Mouse (Mus musculus) liver, embryonic 15.5 days (tissue): Measurements from ENCODE around the gene Pex1. TPM values are rescaled to one million over a fixed set of nuclear protein-coding genes. Genes with fewer than 3 reads are reported as not detected.
A peak's percentile ranks its signal among the peaks of the same experiment; 100 is the strongest.

Source experiments
- ATAC-seq: fragments of 200-750 bp; cut with Nextera tagmentation; 2 replicates; pipeline ENCODE4 v1.8.0; 2017; ENCODE audit warnings: moderate number of reproducible peaks, mild to moderate bottlenecking, moderate library complexity; ENCODE audit not compliant: insufficient read depth
- H3K27ac ChIP-seq: fragments of 300-500 bp; sonication (generic); replicated peaks from 2 replicates; pipeline ENCODE4 v1.5.1; 2015; ENCODE audit warnings: mild to moderate bottlenecking, inconsistent platforms
- H3K27me3 ChIP-seq: fragments of 300-500 bp; sonication (generic); 2 replicates; pipeline ENCODE4 v1.6.1; 2015; ENCODE audit warnings: mild to moderate bottlenecking, inconsistent platforms
- H3K36me3 ChIP-seq: fragments of 300-500 bp; sonication (generic); replicated peaks from 2 replicates; pipeline ENCODE4 v1.6.1; 2015; ENCODE audit warnings: moderate library complexity, mild to moderate bottlenecking, inconsistent platforms
- H3K4me1 ChIP-seq: fragments of 300-500 bp; sonication (generic); replicated peaks from 2 replicates; pipeline ENCODE4 v1.6.1; 2015; ENCODE audit warnings: inconsistent platforms
- H3K4me2 ChIP-seq: fragments of 300-500 bp; sonication (generic); 2 replicates; pipeline ENCODE4 v1.6.1; 2015; ENCODE audit warnings: moderate library complexity, mild to moderate bottlenecking, inconsistent platforms
- H3K4me3 ChIP-seq: fragments of 300-500 bp; sonication (generic); replicated peaks from 2 replicates; pipeline ENCODE4 v1.5.1; 2015; ENCODE audit warnings: mild to moderate bottlenecking, inconsistent platforms
- H3K9ac ChIP-seq: fragments of 300-500 bp; sonication (generic); 2 replicates; pipeline ENCODE4 v1.6.1; 2015; ENCODE audit warnings: moderate library complexity, mild to moderate bottlenecking, inconsistent platforms
- H3K9me3 ChIP-seq: fragments of 300-500 bp; sonication (generic); replicated peaks from 2 replicates; pipeline ENCODE4 v1.6.1; 2016; ENCODE audit warnings: inconsistent platforms
- WGBS: fragments of 180-500 bp; shearing (Covaris S2); methylation state at CpG from one replicate; pipeline ENCODE4 v1.1.7; 2015; ENCODE audit warnings: mixed read lengths; ENCODE audit not compliant: insufficient replicate concordance; 5-methylcytosine and 5-hydroxymethylcytosine counted together
- polyA plus RNA-seq: library from polyadenylated mRNA; unstranded; fragments of >200 nt; fragmentation: Nextera tagmentation; extraction: Ambion mirVana; gene quantifications from 2 replicates; pipeline ENCODE4 v1.2.1, GENCODE M21; 2015

Pex1 gene
- 4.8 and 5.4 TPM in 2 replicates for polyA plus RNA-seq

- no peaks in the 10 kb centered on the region for H3K27me3 ChIP-seq
- peak within 1 kb of the TSS; percentile 86 for H3K4me3 ChIP-seq
- under 1% methylated on average over 50 of the region's 50 CpGs for WGBS
- H3K4me2 ChIP-seq, result peak within 1 kb of the TSS; percentile 90
- peaks cover 26% of the 10 kb centered on the region for H3K4me1 ChIP-seq
- H3K9ac ChIP-seq, result peak within 1 kb of the TSS; percentile 75
- H3K27ac ChIP-seq, result peak within 1 kb of the TSS; percentile 71
- peak; percentile 97 for ATAC-seq
- H3K36me3 ChIP-seq, result peaks cover 20% of the 10 kb centered on the region
- H3K9me3 ChIP-seq, result no peaks in the 10 kb centered on the region
These were observed at the start of gene Pex1 for GRCm38 (mm10) chr5:3595693-3596398. Pex1 (plus strand) TSS chr5:3596066.

GRCm38 (mm10) chr5:3546226-3546625, 49.6 kb upstream of the Pex1 start:
- Histone ChIP-seq H3K4me3 (no peak overlapping the region), H3K27me3 (no peaks in the 10 kb centered on the region), H3K36me3 (peaks cover 11% of the 10 kb centered on the region), H3K9ac (no peak overlapping the region), H3K27ac (no peak overlapping the region), H3K4me2 (no peak overlapping the region), H3K9me3 (no peaks in the 10 kb centered on the region), H3K4me1 (peaks cover 26% of the 10 kb centered on the region)
- ATAC-seq, result no peak
- 79% methylated on average over 1 of the region's 1 CpGs for WGBS

- no peak overlapping the region for H3K4me2 ChIP-seq
- no peak overlapping the region for H3K9ac ChIP-seq
- H3K36me3 ChIP-seq, result peaks cover 27% of the 10 kb centered on the region
- WGBS, result 72% methylated on average over 1 of the region's 1 CpGs
- ATAC-seq, result no peak
- no peaks in the 10 kb centered on the region for H3K9me3 ChIP-seq
- no peak overlapping the region for H3K4me3 ChIP-seq
- H3K27me3 ChIP-seq, result no peaks in the 10 kb centered on the region
- peaks cover 5% of the 10 kb centered on the region; the same call in 1 of the 2 replicates for H3K4me1 ChIP-seq
- no peak overlapping the region for H3K27ac ChIP-seq
These were observed 44.4 kb upstream of the Pex1 start for GRCm38 (mm10) chr5:3551481-3551880.

GRCm38 (mm10) chr5:3554198-3554597, 41.7 kb upstream of the Pex1 start:
- H3K9me3 ChIP-seq, result no peaks in the 10 kb centered on the region
- WGBS, result 80% methylated on average over 2 of the region's 2 CpGs

GRCm38 (mm10) chr5:3571266-3571665, 24.6 kb upstream of the Pex1 start, which contains the start of gene 1700109H08Rik:
1700109H08Rik (plus strand) TSS chr5:3571566.
- H3K36me3 ChIP-seq, result peaks cover 92% of the 10 kb centered on the region
- WGBS, result 85% methylated on average over 4 of the region's 4 CpGs
- ATAC-seq, result no peak
- no peak within 1 kb of the TSS for H3K27ac ChIP-seq
- no peaks in the 10 kb centered on the region for H3K4me1 ChIP-seq
- H3K27me3 ChIP-seq, result no peaks in the 10 kb centered on the region
- H3K4me3 ChIP-seq, result no peak within 1 kb of the TSS
- H3K9ac ChIP-seq, result no peak within 1 kb of the TSS
- no peaks in the 10 kb centered on the region for H3K9me3 ChIP-seq
- no peak within 1 kb of the TSS for H3K4me2 ChIP-seq

More at GRCm38 (mm10) chr5:3554198-3554597, 41.7 kb upstream of the Pex1 start:
- Histone ChIP-seq H3K4me3 (no peak overlapping the region), H3K4me2 (no peak overlapping the region), H3K4me1 (no peaks in the 10 kb centered on the region), H3K9ac (no peak overlapping the region), H3K27me3 (no peaks in the 10 kb centered on the region), H3K36me3 (peaks cover 38% of the 10 kb centered on the region), H3K27ac (no peak overlapping the region)
- ATAC-seq, result no peak

- Histone ChIP-seq H3K9ac (no peak overlapping the region), H3K9me3 (no peaks in the 10 kb centered on the region), H3K4me3 (no peak overlapping the region), H3K27ac (no peak overlapping the region), H3K4me2 (no peak overlapping the region), H3K36me3 (peaks cover 97% of the 10 kb centered on the region), H3K27me3 (no peaks in the 10 kb centered on the region), H3K4me1 (no peaks in the 10 kb centered on the region)
- ATAC-seq, result no peak
- WGBS, result 87% methylated on average over 2 of the region's 2 CpGs
These were observed 21.0 kb upstream of the Pex1 start for GRCm38 (mm10) chr5:3574825-3575224.

- H3K4me3 ChIP-seq, result no peak overlapping the region
- WGBS, result 83% methylated on average over 2 of the region's 2 CpGs
- no peak overlapping the region for H3K4me2 ChIP-seq
- no peaks in the 10 kb centered on the region for H3K27me3 ChIP-seq
- H3K9me3 ChIP-seq, result no peaks in the 10 kb centered on the region
- no peaks in the 10 kb centered on the region for H3K4me1 ChIP-seq
- no peak for ATAC-seq
- peaks cover 93% of the 10 kb centered on the region for H3K36me3 ChIP-seq
- no peak overlapping the region for H3K27ac ChIP-seq
- H3K9ac ChIP-seq, result no peak overlapping the region
These were observed 17.9 kb upstream of the Pex1 start for GRCm38 (mm10) chr5:3577939-3578338.

GRCm38 (mm10) chr5:3579066-3579465, 16.8 kb upstream of the Pex1 start:
- Histone ChIP-seq H3K27ac (no peak overlapping the region), H3K9me3 (no peaks in the 10 kb centered on the region), H3K4me1 (no peaks in the 10 kb centered on the region), H3K36me3 (peaks cover 92% of the 10 kb centered on the region), H3K4me2 (no peak overlapping the region), H3K27me3 (no peaks in the 10 kb centered on the region), H3K4me3 (no peak overlapping the region), H3K9ac (no peak overlapping the region)
- WGBS, result 88% methylated on average over 7 of the region's 7 CpGs
- ATAC-seq, result no peak

GRCm38 (mm10) chr5:3596399-3596766, 517 bp downstream of the Pex1 start, which contains the start of gene Rbm48:
Rbm48 (minus strand) TSS chr5:3596585.
- peak within 1 kb of the TSS; percentile 90 for H3K4me2 ChIP-seq
- peak within 1 kb of the TSS; percentile 71 for H3K27ac ChIP-seq
- peak within 1 kb of the TSS; percentile 75 for H3K9ac ChIP-seq
- WGBS, result under 1% methylated on average over 31 of the region's 31 CpGs
- peak within 1 kb of the TSS; percentile 86 for H3K4me3 ChIP-seq
- peak; percentile 70 for ATAC-seq
- no peaks in the 10 kb centered on the region for H3K27me3 ChIP-seq
- H3K9me3 ChIP-seq, result no peaks in the 10 kb centered on the region
- peaks cover 15% of the 10 kb centered on the region for H3K36me3 ChIP-seq
- peaks cover 26% of the 10 kb centered on the region for H3K4me1 ChIP-seq

- Histone ChIP-seq H3K4me1 (peaks cover 26% of the 10 kb centered on the region), H3K4me2 (peak overlapping the region; percentile 90), H3K27ac (no peak overlapping the region), H3K4me3 (peak overlapping the region; percentile 86), H3K27me3 (no peaks in the 10 kb centered on the region), H3K9ac (no peak overlapping the region), H3K9me3 (no peaks in the 10 kb centered on the region), H3K36me3 (peaks cover 9% of the 10 kb centered on the region)
- ATAC-seq, result no peak
These were observed 1.3 kb downstream of the Pex1 start for GRCm38 (mm10) chr5:3597171-3597570.

GRCm38 (mm10) chr5:3598766-3599165, 2.9 kb downstream of the Pex1 start:
- H3K27ac ChIP-seq, result no peak overlapping the region
- peaks cover 26% of the 10 kb centered on the region for H3K4me1 ChIP-seq
- ATAC-seq, result no peak
- no peak overlapping the region for H3K4me3 ChIP-seq
- no peak overlapping the region for H3K4me2 ChIP-seq
- no peaks in the 10 kb centered on the region for H3K27me3 ChIP-seq
- no peaks in the 10 kb centered on the region for H3K36me3 ChIP-seq
- WGBS, result 74% methylated on average over 5 of the region's 5 CpGs
- H3K9ac ChIP-seq, result no peak overlapping the region
- H3K9me3 ChIP-seq, result no peaks in the 10 kb centered on the region

GRCm38 (mm10) chr5:3600298-3600697, 4.4 kb downstream of the Pex1 start:
- Histone ChIP-seq H3K36me3 (0 out of 2 replicates have a peak, but pooled peaks cover 6% of the 10 kb centered on the region), H3K27me3 (no peaks in the 10 kb centered on the region), H3K9ac (no peak overlapping the region), H3K4me1 (peaks cover 13% of the 10 kb centered on the region), H3K9me3 (no peaks in the 10 kb centered on the region), H3K27ac (no peak overlapping the region), H3K4me2 (no peak overlapping the region), H3K4me3 (no peak overlapping the region)
- 35% methylated on average over 1 of the region's 1 CpGs for WGBS
- ATAC-seq, result no peak
